Mouse (Mus musculus) embryonic facial prominence, embryonic 13.5 days (tissue): ENCODE results near the gene Clcn6. TPM values are rescaled to one million over a fixed set of nuclear protein-coding genes. Genes with fewer than 3 reads are reported as not detected.

Experiments
- ATAC-seq: fragments of 200-750 bp; cut with Nextera tagmentation; 2 replicates; pipeline ENCODE4 v1.8.0; 2017; ENCODE audit warnings: low read depth; ENCODE audit not compliant: insufficient number of reproducible peaks, insufficient read depth, low FRiP score, low TSS enrichment
- H3K27ac ChIP-seq: fragments of 300-500 bp; sonication (generic); 2 replicates; pipeline ENCODE4 v1.5.1; 2015; ENCODE audit warnings: moderate library complexity, mild to moderate bottlenecking, inconsistent platforms
- H3K27me3 ChIP-seq: fragments of 300-500 bp; sonication (generic); 2 replicates; pipeline ENCODE4 v1.6.1; 2015; ENCODE audit warnings: mild to moderate bottlenecking, inconsistent platforms
- H3K36me3 ChIP-seq: fragments of 300-500 bp; sonication (generic); 2 replicates; pipeline ENCODE4 v1.6.1; 2015; ENCODE audit warnings: mild to moderate bottlenecking, inconsistent platforms
- H3K4me1 ChIP-seq: fragments of 300-500 bp; sonication (generic); 2 replicates; pipeline ENCODE4 v1.6.1; 2015; ENCODE audit warnings: inconsistent platforms
- H3K4me2 ChIP-seq: fragments of 300-500 bp; sonication (generic); 2 replicates; pipeline ENCODE4 v1.6.1; 2015; ENCODE audit warnings: moderate library complexity, mild to moderate bottlenecking, inconsistent platforms
- H3K4me3 ChIP-seq: fragments of 300-500 bp; sonication (generic); 2 replicates; pipeline ENCODE4 v1.5.1; 2015; ENCODE audit warnings: mild to moderate bottlenecking, inconsistent platforms
- H3K9ac ChIP-seq: fragments of 300-500 bp; sonication (generic); 2 replicates; pipeline ENCODE4 v1.6.1; 2015; ENCODE audit warnings: mild to moderate bottlenecking, inconsistent platforms
- H3K9me3 ChIP-seq: fragments of 300-500 bp; sonication (generic); 2 replicates; pipeline ENCODE4 v1.6.1; 2016; ENCODE audit warnings: inconsistent platforms
- WGBS: fragments of 180-500 bp; shearing (Covaris S2); methylation state at CpG from one replicate; pipeline ENCODE4 v1.1.7; 2015; ENCODE audit warnings: mixed read lengths; 5-methylcytosine and 5-hydroxymethylcytosine counted together
- polyA plus RNA-seq: library from polyadenylated mRNA; unstranded; fragments of >200 nt; fragmentation: Nextera tagmentation; extraction: Ambion mirVana; gene quantifications from 2 replicates; pipeline ENCODE4 v1.2.1, GENCODE M21; 2015

Gene Clcn6
- polyA plus RNA-seq, 1 experiment from 2014 or later: 8.8 TPM

DNA sequence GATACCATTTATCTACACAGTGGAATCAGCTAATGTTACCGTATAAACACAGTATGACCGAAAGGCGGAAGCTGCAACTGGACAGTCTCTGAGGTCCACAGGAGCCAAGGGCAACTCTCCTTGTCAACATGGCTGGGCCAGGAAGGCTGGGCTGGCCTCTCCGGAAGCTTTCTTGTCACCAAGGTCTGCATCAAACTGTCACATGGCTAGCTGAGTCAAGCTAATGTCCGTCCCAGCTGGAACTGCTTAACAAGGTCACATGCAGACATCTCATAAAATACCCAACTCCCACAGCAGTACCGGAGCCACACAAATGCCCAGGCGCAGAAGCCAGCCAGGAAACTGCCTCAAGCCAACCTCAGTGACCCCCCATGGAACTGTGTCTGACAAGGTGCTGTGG is 34.3 kb downstream of the Clcn6 start:
- Histone ChIP-seq H3K4me3 (no peak overlapping the region), H3K9me3 (no peaks in the 10 kb centered on the region), H3K27me3 (no peaks in the 10 kb centered on the region), H3K36me3 (peaks cover 57% of the 10 kb centered on the region), H3K9ac (no peak overlapping the region), H3K4me1 (no peaks in the 10 kb centered on the region), H3K4me2 (no peak overlapping the region), H3K27ac (no peak overlapping the region)
- no peak for ATAC-seq
- WGBS: 83% methylated on average over 7 of the region's 7 CpGs

DNA sequence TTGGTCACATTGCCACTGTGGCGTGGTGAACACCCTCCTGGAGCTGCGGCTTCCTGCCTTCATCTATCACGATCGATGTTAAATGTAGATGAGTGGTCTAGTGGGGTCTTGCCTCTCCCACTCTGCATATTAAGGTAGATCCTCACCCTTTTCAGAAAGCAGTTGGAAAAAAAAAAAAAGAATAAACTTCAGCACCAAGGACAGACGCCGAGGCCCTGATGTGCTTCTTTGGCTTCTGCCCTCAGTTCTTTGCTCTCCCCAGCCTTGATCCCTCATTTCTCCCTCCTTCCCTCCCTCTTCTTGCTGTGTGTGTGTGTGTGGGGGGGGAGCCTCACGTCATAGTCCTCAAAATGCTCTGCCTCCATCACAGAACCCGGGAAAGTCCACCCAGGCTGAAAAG is 36.8 kb downstream of the Clcn6 start:
- no peak overlapping the region for H3K4me3 ChIP-seq
- no peaks in the 10 kb centered on the region for H3K9me3 ChIP-seq
- no peak overlapping the region for H3K27ac ChIP-seq
- no peaks in the 10 kb centered on the region for H3K4me1 ChIP-seq
- no peak overlapping the region for H3K4me2 ChIP-seq
- peaks cover 32% of the 10 kb centered on the region for H3K36me3 ChIP-seq
- 43% methylated on average over 8 of the region's 8 CpGs for WGBS
- H3K9ac ChIP-seq: no peak overlapping the region
- no peaks in the 10 kb centered on the region for H3K27me3 ChIP-seq
- no peak for ATAC-seq

DNA sequence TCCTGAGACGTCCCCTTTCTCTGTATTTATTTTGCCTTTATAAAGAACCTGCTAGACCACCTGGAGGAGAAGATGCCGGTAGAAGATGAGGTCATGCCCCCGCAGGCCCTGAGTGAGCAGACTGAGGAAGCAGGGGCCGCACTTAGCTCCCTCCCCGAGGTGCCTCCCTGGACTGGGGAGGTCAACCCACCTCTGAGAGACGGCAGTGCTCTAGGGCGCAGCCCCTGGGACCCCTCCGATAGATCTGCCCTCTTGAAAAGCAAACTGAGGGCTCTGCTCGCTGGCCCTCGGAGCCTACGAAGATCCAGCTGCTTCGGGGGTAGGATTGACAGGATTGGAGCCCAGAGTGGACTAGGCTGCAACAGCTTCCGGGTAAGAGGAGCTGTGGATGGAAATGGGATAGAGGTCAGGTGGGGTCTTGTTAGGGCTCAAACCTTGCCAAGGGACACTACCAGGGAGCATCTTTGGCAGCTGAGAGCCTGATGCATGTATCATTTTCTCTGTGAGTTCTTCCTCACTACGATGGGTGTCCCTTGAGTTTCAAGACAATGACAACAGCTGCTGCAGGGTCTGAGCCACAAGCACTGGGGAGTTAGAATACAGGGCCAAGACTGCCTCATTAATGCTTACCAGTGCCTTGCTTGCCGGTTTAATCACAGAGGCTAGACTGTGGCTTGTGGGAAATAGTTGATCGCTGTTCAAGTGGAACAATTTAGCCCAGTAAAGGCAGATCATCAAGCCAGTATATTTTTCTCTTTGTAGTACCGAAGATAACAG is 37.4 kb downstream of the Clcn6 start:
- WGBS: 78% methylated on average over 17 of the region's 17 CpGs
- H3K9me3 ChIP-seq: no peaks in the 10 kb centered on the region
- ATAC-seq: no peak

DNA sequence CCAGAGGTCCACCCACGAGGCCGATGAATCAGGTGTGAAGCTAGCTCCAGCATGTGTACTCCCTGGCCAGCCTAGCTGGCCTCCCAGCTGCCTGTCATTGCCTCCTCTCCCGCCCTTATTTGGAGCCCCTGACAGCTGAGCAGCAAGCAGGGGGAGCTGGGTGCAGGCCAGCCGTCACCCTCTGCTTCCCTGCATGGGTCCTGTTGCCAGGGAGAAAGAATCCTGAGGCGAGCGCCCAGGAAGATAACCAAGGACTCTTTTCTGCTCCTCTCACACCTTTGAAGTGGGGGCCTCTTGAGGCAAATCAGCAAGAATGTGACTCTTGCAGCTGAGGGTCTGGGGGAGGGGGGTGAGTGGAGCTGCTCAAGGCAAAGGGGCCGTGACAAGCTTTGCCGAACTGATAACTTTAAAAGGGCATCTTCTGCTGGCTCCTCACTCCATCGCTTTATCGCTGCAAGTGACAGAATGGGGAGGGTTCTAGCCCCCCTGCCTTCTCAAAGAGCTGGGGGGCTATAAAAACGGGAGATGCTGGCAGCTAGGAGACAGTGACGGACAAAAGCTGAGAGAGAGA is 38.3 kb downstream of the Clcn6 start, which contains the start of gene Nppa:
Gene Nppa (plus strand): TSS at position 521 of the 571 bp plus-strand sequence.
- 54% methylated on average over 12 of the region's 12 CpGs for WGBS

More for the DNA sequence above, 37.4 kb downstream of the Clcn6 start:
- H3K36me3 ChIP-seq: peaks cover 25% of the 10 kb centered on the region
- no peak overlapping the region for H3K4me3 ChIP-seq
- no peak overlapping the region for H3K9ac ChIP-seq
- H3K27me3 ChIP-seq: no peaks in the 10 kb centered on the region
- no peaks in the 10 kb centered on the region for H3K4me1 ChIP-seq
- H3K4me2 ChIP-seq: no peak overlapping the region
- H3K27ac ChIP-seq: no peak overlapping the region

DNA sequence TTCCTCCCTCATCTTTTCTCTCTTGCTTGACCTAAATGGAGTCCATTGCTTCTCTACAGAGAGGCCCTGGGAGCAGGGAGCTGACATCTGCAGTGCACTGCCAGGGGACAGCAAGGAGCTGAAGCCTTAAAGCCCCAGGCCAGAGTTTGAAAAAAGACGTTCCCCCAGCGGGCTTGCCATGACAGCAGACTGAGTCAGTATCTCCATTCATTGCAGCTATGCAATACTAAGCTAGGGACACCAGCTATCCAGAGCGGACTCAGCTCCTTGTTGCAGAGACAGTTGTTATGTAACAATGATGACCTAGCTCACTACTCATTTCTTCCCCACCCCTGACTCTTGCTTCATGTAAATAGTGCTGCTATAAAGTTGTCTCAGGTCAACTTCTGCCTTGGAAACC is 43.3 kb downstream of the Clcn6 start:
- no peak overlapping the region for H3K4me3 ChIP-seq
- H3K9ac ChIP-seq: no peak overlapping the region
- H3K27ac ChIP-seq: no peak overlapping the region
- H3K36me3 ChIP-seq: no peaks in the 10 kb centered on the region
- 75% methylated on average over 3 of the region's 3 CpGs for WGBS
- no peaks in the 10 kb centered on the region for H3K27me3 ChIP-seq
- no peaks in the 10 kb centered on the region for H3K9me3 ChIP-seq
- no peaks in the 10 kb centered on the region for H3K4me1 ChIP-seq
- H3K4me2 ChIP-seq: no peak overlapping the region
- ATAC-seq: no peak

More for the DNA sequence above, 38.3 kb downstream of the Clcn6 start, which contains the start of gene Nppa:
- Histone ChIP-seq H3K27ac (no peak within 1 kb of the TSS), H3K36me3 (peaks cover 16% of the 10 kb centered on the region), H3K4me3 (no peak within 1 kb of the TSS), H3K9ac (no peak within 1 kb of the TSS), H3K9me3 (no peaks in the 10 kb centered on the region), H3K4me2 (no peak within 1 kb of the TSS), H3K27me3 (no peaks in the 10 kb centered on the region), H3K4me1 (no peaks in the 10 kb centered on the region)
- no peak for ATAC-seq

DNA sequence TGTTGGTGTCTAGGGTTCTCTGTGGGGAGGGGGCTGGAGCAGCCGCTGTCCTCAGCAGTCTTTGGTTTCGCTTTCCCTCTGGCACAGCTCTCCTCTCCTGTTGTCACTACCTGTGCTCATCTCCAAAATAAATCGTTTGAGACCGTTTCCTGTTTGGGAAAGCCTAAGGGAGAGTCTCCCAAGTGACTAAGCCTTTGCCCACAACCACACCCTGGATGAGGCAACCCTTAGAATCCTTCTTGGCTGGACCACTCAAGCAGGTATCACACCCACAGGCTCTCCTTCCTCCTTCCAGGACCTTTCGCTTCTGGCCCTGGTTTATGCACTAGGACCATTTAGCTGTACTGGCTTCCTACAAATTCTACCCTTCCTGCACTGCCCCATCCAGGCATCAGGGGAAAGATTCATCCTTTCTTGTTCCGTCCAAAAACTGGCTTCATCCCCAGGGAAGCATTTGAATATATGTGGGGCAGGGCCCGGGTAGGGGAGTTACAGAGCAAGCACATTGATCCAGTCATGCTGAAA is 45.0 kb downstream of the Clcn6 start:
- Histone ChIP-seq H3K36me3 (no peaks in the 10 kb centered on the region), H3K4me2 (no peak overlapping the region), H3K9ac (no peak overlapping the region), H3K4me3 (no peak overlapping the region), H3K27me3 (no peaks in the 10 kb centered on the region), H3K27ac (no peak overlapping the region), H3K4me1 (no peaks in the 10 kb centered on the region), H3K9me3 (no peaks in the 10 kb centered on the region)
- 63% methylated on average over 7 of the region's 7 CpGs for WGBS
- ATAC-seq: no peak

DNA sequence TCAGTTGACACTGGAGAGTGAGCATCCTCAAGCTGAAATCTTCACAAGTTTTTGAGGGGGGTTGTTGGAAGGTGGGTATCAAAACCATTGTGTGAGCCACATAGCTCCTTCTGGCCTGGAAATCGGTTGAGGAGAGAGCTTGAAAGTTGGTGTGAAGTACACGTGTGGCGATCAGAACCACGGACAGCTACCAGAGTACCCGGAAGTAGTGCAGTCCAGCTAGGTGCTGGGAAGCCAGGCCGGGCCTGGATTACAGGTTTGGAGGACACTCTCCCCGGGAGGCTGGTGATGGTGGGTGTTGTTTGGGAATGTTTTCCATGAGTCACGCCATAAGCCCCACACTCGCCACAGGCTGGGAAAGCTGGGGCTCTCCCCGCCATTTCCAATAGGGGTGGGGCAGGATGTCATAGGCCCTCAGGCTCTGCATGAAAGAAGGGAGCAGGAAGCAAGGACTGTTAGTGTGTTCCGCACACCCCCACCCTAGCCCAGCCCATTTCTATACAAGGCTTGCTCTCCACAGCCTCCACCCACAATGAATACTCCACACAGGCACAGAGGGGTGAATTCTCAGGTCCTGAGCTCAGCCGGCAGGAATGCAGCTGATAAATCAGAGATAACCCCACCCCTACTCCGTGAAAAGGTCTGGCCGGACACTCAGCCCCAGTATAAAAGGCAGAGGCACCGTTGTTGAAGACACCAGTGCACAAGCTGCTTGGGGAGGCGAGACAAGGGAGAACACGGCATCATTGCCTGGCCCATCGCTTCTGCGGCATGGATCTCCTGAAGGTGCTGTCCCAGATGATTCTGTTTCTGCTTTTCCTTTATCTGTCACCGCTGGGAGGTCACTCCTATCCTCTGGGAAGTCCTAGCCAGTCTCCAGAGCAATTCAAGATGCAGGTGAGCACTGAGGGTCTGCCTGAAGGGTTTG is 53.2 kb downstream of the Clcn6 start, which contains the start of gene Nppb:
Gene Nppb (plus strand): TSS at position 584 of the 928 bp plus-strand sequence.
- Histone ChIP-seq H3K9ac (no peak within 1 kb of the TSS), H3K36me3 (no peaks in the 10 kb centered on the region), H3K4me2 (no peak within 1 kb of the TSS), H3K27me3 (no peaks in the 10 kb centered on the region), H3K4me3 (no peak within 1 kb of the TSS), H3K27ac (no peak within 1 kb of the TSS), H3K4me1 (no peaks in the 10 kb centered on the region), H3K9me3 (no peaks in the 10 kb centered on the region)
- ATAC-seq: no peak
- WGBS: 25% methylated on average over 20 of the region's 20 CpGs

DNA sequence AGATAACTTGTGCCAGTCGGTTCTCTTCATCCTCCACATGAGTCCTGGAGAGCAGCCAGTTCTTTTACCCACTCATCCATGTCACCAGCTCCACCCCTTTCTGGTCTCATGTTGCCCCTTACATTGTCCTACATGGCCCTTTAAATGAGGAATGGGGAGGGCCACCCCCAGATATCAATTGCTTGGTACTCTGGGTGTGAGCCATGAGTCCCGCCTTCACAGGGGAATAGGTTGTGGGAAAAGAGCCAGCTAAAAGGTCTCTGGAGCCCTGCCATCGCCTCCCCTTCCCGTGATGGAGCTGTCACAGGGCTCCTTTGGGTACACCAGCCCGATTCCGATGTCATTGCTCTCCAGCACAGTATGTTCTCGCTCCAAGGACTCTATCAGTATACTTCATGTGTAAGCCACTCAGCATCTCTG is 59.2 kb downstream of the Clcn6 start:
- Histone ChIP-seq H3K9me3 (no peaks in the 10 kb centered on the region), H3K4me1 (no peaks in the 10 kb centered on the region), H3K36me3 (no peaks in the 10 kb centered on the region), H3K4me2 (no peak overlapping the region), H3K9ac (no peak overlapping the region), H3K27me3 (no peaks in the 10 kb centered on the region), H3K27ac (no peak overlapping the region), H3K4me3 (no peak overlapping the region)
- WGBS: 77% methylated on average over 7 of the region's 7 CpGs
- no peak for ATAC-seq

DNA sequence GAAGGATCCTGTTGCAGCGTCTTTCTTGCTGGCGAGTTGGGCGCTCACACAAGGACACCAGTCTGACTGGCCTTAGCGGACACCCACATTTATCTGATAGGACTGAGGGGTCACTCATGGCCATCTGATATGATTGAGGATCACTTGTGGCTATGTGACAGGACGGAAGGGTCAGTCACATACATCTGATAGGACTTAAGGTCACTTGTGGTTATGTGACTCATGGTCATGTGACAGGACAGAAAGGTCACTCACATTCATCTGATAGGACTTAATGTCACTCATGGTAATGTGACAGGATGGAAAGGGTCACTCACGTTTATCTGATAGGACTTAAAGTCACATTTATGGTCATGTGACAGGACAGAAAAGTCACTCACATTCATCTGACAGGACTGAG is 60.2 kb downstream of the Clcn6 start:
- no peak overlapping the region for H3K4me3 ChIP-seq
- WGBS: 88% methylated on average over 6 of the region's 6 CpGs
- H3K4me2 ChIP-seq: no peak overlapping the region
- no peak overlapping the region for H3K9ac ChIP-seq
- ATAC-seq: no peak
- H3K27ac ChIP-seq: no peak overlapping the region
- H3K9me3 ChIP-seq: 0 out of 2 replicates have a peak, but pooled peaks cover 4% of the 10 kb centered on the region
- no peaks in the 10 kb centered on the region for H3K36me3 ChIP-seq
- H3K27me3 ChIP-seq: no peaks in the 10 kb centered on the region
- H3K4me1 ChIP-seq: no peaks in the 10 kb centered on the region

DNA sequence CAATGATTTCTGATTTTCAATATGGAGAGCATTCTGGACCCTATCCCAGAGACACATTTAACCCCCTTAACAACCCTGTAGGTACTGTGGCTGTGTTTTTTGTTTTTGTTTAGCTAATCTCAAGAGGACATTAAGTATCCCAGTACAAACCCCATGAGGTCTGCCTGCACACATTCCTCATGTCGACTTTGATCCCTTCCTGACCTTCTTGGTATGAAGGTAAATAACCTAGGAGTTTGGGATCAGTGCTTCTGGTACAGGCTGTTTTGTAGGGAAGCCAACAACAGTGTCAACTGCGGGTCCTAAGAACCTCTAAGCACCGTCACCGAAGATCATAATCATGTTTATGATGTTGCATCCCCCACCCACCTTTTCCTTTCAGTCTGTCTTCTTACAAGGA is 60.9 kb downstream of the Clcn6 start:
- 79% methylated on average over 4 of the region's 4 CpGs for WGBS
- Histone ChIP-seq H3K36me3 (no peaks in the 10 kb centered on the region), H3K9ac (no peak overlapping the region), H3K27ac (no peak overlapping the region), H3K27me3 (no peaks in the 10 kb centered on the region), H3K4me2 (no peak overlapping the region), H3K4me3 (no peak overlapping the region), H3K4me1 (no peaks in the 10 kb centered on the region), H3K9me3 (0 out of 2 replicates have a peak, but pooled peaks cover 4% of the 10 kb centered on the region)
- ATAC-seq: no peak

DNA sequence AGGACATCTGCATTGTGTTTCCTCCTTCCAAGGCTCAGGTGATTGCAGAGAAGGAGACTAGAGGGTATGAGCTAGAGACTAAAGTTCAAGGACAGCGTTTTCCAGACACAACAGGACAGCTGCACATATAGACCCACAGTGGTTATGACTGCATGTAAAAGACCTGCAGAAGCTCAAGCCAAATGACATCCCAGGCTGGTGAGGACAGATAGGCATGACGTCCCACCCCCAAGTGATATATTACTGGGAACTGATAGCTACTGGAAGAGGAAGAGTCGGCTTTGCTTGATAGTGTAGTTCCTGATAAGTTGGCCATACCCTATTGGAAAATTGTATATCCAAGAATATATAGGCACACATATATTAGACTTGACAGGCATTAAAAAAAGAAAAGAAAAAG is 62.4 kb downstream of the Clcn6 start:
- Histone ChIP-seq H3K4me3 (no peak overlapping the region), H3K27ac (no peak overlapping the region), H3K4me1 (no peaks in the 10 kb centered on the region), H3K4me2 (no peak overlapping the region), H3K27me3 (no peaks in the 10 kb centered on the region), H3K9me3 (0 out of 2 replicates have a peak, but pooled peaks cover 4% of the 10 kb centered on the region), H3K9ac (no peak overlapping the region), H3K36me3 (no peaks in the 10 kb centered on the region)
- no peak for ATAC-seq
- WGBS: 78% methylated on average over 3 of the region's 3 CpGs
